Mouse (Mus musculus): ENCODE results near the gene Nudt5. TPM values are rescaled to one million over a fixed set of nuclear protein-coding genes. Genes with fewer than 3 reads are reported as not detected.

Nudt5 gene
- 14.9 and 17.4 TPM in 2 replicates for polyA plus RNA-seq (2021; fragmentation: Nextera tagmentation)
- long read RNA-seq, experiment 1, partial matches to known transcripts, result 0 of 46 reads
- long read RNA-seq, experiment 1, other reads (novel, unspliced or antisense), result 46 of 46 reads
- long read RNA-seq, experiment 2, partial matches to known transcripts, result 1 of 108 reads
- long read RNA-seq, experiment 2, other reads (novel, unspliced or antisense), result 107 of 108 reads

GRCm38 (mm10) chr2:5844873-5845631 lies at the start of gene Nudt5, which contains the start of gene Cdc123:
Gene Nudt5 (plus strand): TSS chr2:5845019.
Gene Cdc123 (minus strand): TSS chr2:5845164.

GRCm38 (mm10) chr2:5862834-5863233 lies 18.0 kb downstream of the Nudt5 start, which contains the start of gene Gm13199:
Gene Gm13199 (minus strand): TSS chr2:5862934.

GRCm38 (mm10) chr2:5894843-5895570 lies 50.2 kb downstream of the Nudt5 start, which contains the start of gene Sec61a2:
Gene Sec61a2 (minus strand): TSS chr2:5895432.

Other genes starting within 250 kb of the Nudt5 start
- 37.9 and 52.7 TPM in 2 replicates for gene Camk1d, start 130.5 kb upstream of the Nudt5 start, polyA plus RNA-seq (2021; fragmentation: Nextera tagmentation)
- gene Cdc123, start 145 bp downstream of the Nudt5 start, polyA plus RNA-seq (2021; fragmentation: Nextera tagmentation), result 190 and 201 TPM in 2 replicates
- not detected in 2 replicates for gene Gm13199, start 17.9 kb downstream of the Nudt5 start, polyA plus RNA-seq (2021; fragmentation: Nextera tagmentation)
- 29.7 and 31.8 TPM in 2 replicates for gene Sec61a2, start 50.4 kb downstream of the Nudt5 start, polyA plus RNA-seq (2021; fragmentation: Nextera tagmentation)
- gene Dhtkd1, start 97.8 kb downstream of the Nudt5 start, polyA plus RNA-seq (2021; fragmentation: Nextera tagmentation), result 0.84 and 1.2 TPM in 2 replicates
- 4.7 and 4.8 TPM in 2 replicates for gene Upf2, start 106.5 kb downstream of the Nudt5 start, polyA plus RNA-seq (2021; fragmentation: Nextera tagmentation)